Mouse (Mus musculus): Measurements from ENCODE around the gene Rtl6.

- TF ChIP-seq MAFK (IDR thresholded peaks at IDR 0.05; ENCODE audit: borderline replicate concordance, low read depth, low read length) (no peak), POLR2A (IDR thresholded peaks at IDR 0.05; ENCODE audit: control insufficient read depth in 1 of 2, insufficient read depth in 1 of 2, low read depth in 1 of 2, low read length in 2 of 2, poor library complexity in 1 of 2) (no peak), CTCF (IDR thresholded peaks at IDR 0.05 in 2 of 3, conservative IDR thresholded peaks at IDR 0.05 in 1 of 3; ENCODE audit: control insufficient read depth in 1 of 3, insufficient read depth in 1 of 3, low read depth in 2 of 3, low read length in 3 of 3, poor library complexity in 1 of 3, severe bottlenecking in 1 of 3) (no peak), USF1 (IDR thresholded peaks at IDR 0.05; ENCODE audit: low read depth, low read length) (no peak), RCOR1 (IDR thresholded peaks at IDR 0.05; ENCODE audit: low read depth, low read length) (no peak), MAX (IDR thresholded peaks at IDR 0.05; ENCODE audit: low read length) (no peak), E2F4 (IDR thresholded peaks at IDR 0.05; ENCODE audit: borderline replicate concordance, low read depth, low read length) (no peak), ZKSCAN1 (IDR thresholded peaks at IDR 0.05; ENCODE audit: low read depth, low read length) (no peak)
These were observed 34.0 kb upstream of the Rtl6 start for GRCm38 (mm10) chr15:84591573-84592139.
